Mouse (Mus musculus) stomach, embryonic 16.5 days (tissue): Measurements from ENCODE around the gene D11Wsu47e. TPM values are rescaled to one million over a fixed set of nuclear protein-coding genes. Genes with fewer than 3 reads are reported as not detected.
"Not testable (repeated sequence)": the region's sequence is repeated elsewhere in the genome, so short reads cannot be mapped to it uniquely, and the experiment has no call there.

Source experiments
- ATAC-seq: fragments of 200-750 bp; cut with Nextera tagmentation; 2 replicates; pipeline ENCODE4 v1.8.0; 2017; ENCODE audit warnings: moderate number of reproducible peaks, moderate TSS enrichment; ENCODE audit not compliant: insufficient read depth, low FRiP score
- H3K27ac ChIP-seq: fragments of 300-500 bp; sonication (generic); 2 replicates; pipeline ENCODE4 v1.5.1; 2014; ENCODE audit warnings: low read length
- H3K27me3 ChIP-seq: fragments of 300-500 bp; sonication (generic); 2 replicates; pipeline ENCODE4 v1.6.1; 2014; ENCODE audit warnings: low read length, control low read depth, mixed read lengths; ENCODE audit not compliant: control insufficient read depth, insufficient read depth
- H3K36me3 ChIP-seq: fragments of 300-500 bp; sonication (generic); 2 replicates; pipeline ENCODE4 v1.6.1; 2014; ENCODE audit warnings: low read length; ENCODE audit not compliant: control insufficient read depth, insufficient read depth
- H3K4me1 ChIP-seq: fragments of 300-500 bp; sonication (generic); 2 replicates; pipeline ENCODE4 v1.6.1; 2014; ENCODE audit warnings: low read length, control low read depth, mixed read lengths; ENCODE audit not compliant: control insufficient read depth, insufficient read depth
- H3K4me2 ChIP-seq: fragments of 300-500 bp; sonication (generic); 2 replicates; pipeline ENCODE4 v1.6.1; 2014; ENCODE audit warnings: low read depth, low read length, mixed read lengths
- H3K4me3 ChIP-seq: fragments of 300-500 bp; sonication (generic); replicated peaks from 2 replicates; pipeline ENCODE4 v1.5.1; 2014; ENCODE audit warnings: mild to moderate bottlenecking, low read length
- H3K9ac ChIP-seq: fragments of 300-500 bp; sonication (generic); 2 replicates; pipeline ENCODE4 v1.6.1; 2014; ENCODE audit warnings: low read length
- H3K9me3 ChIP-seq: fragments of 300-500 bp; sonication (generic); replicated peaks from 2 replicates; pipeline ENCODE4 v1.6.1; 2016; ENCODE audit warnings: low read length, control low read depth; ENCODE audit not compliant: control insufficient read depth
- WGBS: fragments of 180-500 bp; shearing (Covaris S2); extraction: QIAGEN DNeasy Blood & Tissue Kit; methylation state at CpG from one replicate; pipeline ENCODE4 v1.1.7; 2014; 5-methylcytosine and 5-hydroxymethylcytosine counted together
- polyA plus RNA-seq: library from polyadenylated mRNA; unstranded; fragments of >200 nt; fragmentation: Nextera tagmentation; extraction: Ambion mirVana; gene quantifications from 2 replicates; pipeline ENCODE4 v1.2.1, GENCODE M21; 2015

The D11Wsu47e gene
- polyA plus RNA-seq, 1 experiment from 2014 or later = 17.1 TPM

GRCm38 (mm10) chr11:113651907-113652273, 32.3 kb upstream of the D11Wsu47e start:
- WGBS = 41% methylated on average over 8 of the region's 8 CpGs
- Histone ChIP-seq H3K4me2 (no peak overlapping the region), H3K27me3 (no peaks in the 10 kb centered on the region), H3K9ac (no peak overlapping the region), H3K9me3 (no peaks in the 10 kb centered on the region), H3K36me3 (peaks cover 13% of the 10 kb centered on the region), H3K4me3 (no peak overlapping the region), H3K27ac (no peak overlapping the region), H3K4me1 (peaks cover 13% of the 10 kb centered on the region)
- peak; percentile 9; the same call in 1 of the 2 replicates for ATAC-seq

- Histone ChIP-seq H3K4me3 (no peak overlapping the region), H3K27ac (no peak overlapping the region), H3K4me2 (no peak overlapping the region), H3K9me3 (no peaks in the 10 kb centered on the region), H3K4me1 (peaks cover 13% of the 10 kb centered on the region), H3K9ac (no peak overlapping the region), H3K36me3 (peaks cover 18% of the 10 kb centered on the region), H3K27me3 (no peaks in the 10 kb centered on the region)
- no peak for ATAC-seq
- WGBS = 90% methylated on average over 6 of the region's 6 CpGs
Measured at GRCm38 (mm10) chr11:113652516-113652915, 31.7 kb upstream of the D11Wsu47e start.

DNA sequence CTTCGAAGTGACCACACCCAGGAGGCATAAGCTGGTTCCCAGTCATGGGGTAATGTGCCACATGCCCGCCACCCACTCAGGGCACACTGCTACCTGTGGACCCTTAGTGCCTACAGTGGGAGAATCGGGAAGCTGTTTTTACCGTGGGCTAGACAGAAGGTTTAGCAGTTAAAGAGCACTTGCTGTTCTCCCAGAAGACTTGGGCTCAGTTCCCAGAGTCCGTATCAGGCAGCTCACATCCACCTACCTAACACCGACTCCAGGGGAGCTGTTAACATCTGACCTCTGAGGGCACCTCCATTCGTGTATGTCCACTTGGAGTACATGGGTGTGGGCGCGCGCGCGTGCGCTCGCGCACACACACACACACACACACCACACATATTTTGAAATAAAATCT, 30.1 kb upstream of the D11Wsu47e start:
- Histone ChIP-seq H3K27me3 (no peaks in the 10 kb centered on the region), H3K4me1 (peaks cover 10% of the 10 kb centered on the region), H3K36me3 (peaks cover 23% of the 10 kb centered on the region), H3K9ac (no peak overlapping the region), H3K9me3 (no peaks in the 10 kb centered on the region), H3K4me2 (no peak overlapping the region), H3K27ac (no peak overlapping the region), H3K4me3 (no peak overlapping the region)
- WGBS = 94% methylated on average over 15 of the region's 15 CpGs
- no peak for ATAC-seq

DNA sequence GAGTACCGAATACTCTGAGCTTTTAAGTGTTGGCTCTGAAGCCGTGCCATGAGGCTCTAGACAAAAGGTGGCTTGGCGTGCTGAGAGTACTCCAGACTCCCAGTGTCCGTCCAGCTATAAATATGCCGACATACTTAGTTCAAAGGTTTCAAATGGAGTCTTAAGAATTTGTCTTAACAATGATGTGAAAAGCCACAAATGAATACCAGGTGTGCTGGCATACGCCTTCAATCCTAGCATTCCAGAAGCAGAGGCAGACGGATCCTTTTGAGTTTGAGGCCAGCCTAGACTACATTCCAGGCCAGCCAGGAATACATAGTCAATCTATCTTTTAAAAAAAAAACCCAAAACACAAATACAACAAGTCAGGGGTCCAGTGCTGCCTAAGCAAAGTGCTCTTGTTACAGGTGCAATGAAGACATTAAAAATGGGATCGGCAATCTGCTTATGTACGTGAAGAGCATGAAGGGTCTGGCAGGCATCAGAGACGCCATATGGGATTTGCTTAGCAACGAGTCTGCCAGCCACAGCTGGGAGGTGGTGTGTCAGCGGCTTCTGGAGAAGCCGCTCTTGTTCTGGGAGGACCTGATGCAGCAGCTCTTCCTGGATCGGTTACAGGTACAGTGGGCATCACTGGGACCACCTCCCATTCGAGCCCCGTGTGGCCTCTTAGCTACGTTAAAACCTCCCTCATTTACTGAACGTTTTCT, 29.5 kb upstream of the D11Wsu47e start:
- Histone ChIP-seq H3K9me3 (no peaks in the 10 kb centered on the region), H3K4me3 (no peak overlapping the region), H3K36me3 (peaks cover 26% of the 10 kb centered on the region), H3K4me2 (no peak overlapping the region), H3K27me3 (no peaks in the 10 kb centered on the region), H3K27ac (no peak overlapping the region), H3K4me1 (peaks cover 10% of the 10 kb centered on the region), H3K9ac (no peak overlapping the region)
- no peak for ATAC-seq
- WGBS = 81% methylated on average over 18 of the region's 18 CpGs

DNA sequence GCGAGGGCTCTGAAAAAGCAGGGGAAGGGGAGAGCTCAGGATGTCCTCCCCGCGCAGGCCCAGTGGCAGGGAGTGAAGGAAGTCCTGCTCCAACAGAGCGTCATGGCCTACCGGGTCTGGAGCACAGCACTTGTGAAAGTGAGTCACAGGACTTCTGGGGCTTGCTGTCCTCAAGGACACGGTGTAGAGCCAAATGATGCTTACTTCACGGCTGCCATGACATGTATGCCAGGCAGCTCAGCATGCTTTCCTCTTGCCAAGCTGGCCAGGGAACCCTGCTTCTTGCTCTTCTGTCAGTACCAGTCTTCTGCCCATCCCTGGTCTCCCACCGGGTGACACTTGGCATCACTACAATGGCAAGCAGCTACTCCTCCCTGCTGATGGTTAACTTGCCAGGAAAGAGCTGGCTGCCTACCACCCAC, 27.7 kb upstream of the D11Wsu47e start:
- Histone ChIP-seq H3K27me3 (no peaks in the 10 kb centered on the region), H3K4me2 (no peak overlapping the region), H3K4me1 (no peaks in the 10 kb centered on the region), H3K27ac (no peak overlapping the region), H3K9ac (no peak overlapping the region), H3K36me3 (peaks cover 26% of the 10 kb centered on the region), H3K4me3 (no peak overlapping the region), H3K9me3 (no peaks in the 10 kb centered on the region)
- ATAC-seq = no peak
- 86% methylated on average over 8 of the region's 8 CpGs for WGBS

DNA sequence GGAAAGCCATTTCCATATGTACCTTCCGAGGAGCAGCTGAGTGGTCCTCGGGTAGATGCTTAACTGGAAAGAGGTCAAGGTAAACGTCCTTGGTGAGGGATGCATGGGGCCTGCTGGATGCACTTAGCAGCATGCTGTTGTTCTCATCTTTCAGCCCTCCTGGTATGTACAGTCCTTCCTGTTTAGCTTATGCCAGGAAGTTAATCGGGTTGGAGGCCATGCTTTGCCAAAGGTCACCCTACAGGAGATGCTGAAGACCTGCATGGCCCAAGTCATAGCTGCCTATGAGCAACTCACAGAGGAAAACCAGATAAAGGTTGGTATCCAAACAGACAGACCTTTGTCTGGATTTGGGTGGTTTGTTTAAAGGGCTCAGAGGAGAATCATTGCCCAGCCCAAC, 27.0 kb upstream of the D11Wsu47e start:
- ATAC-seq = no peak
- 45% methylated on average over 4 of the region's 4 CpGs for WGBS
- peaks cover 31% of the 10 kb centered on the region for H3K36me3 ChIP-seq
- no peak overlapping the region for H3K4me3 ChIP-seq
- H3K4me2 ChIP-seq = no peak overlapping the region
- no peaks in the 10 kb centered on the region for H3K4me1 ChIP-seq
- no peak overlapping the region for H3K9ac ChIP-seq
- H3K9me3 ChIP-seq = no peaks in the 10 kb centered on the region
- H3K27me3 ChIP-seq = no peaks in the 10 kb centered on the region
- H3K27ac ChIP-seq = no peak overlapping the region

DNA sequence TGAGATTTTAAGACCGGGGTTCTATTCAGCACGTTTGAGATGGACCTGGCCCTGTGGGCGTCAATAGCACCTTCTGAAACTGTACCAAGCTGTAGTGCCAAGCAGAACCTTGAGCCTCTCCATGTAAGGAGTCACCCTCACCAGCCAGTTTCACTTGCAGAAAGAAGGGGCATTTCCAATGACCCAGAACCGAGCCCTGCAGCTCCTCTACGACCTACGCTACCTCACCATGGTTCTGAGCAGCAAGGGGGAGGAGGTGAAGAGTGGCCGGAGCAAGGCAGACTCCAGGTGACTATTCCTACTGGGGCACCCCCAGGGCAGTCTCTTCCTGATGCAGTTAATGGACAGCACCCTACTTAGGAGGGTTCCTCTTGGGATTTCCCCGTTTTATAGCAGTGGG, 25.9 kb upstream of the D11Wsu47e start:
- Histone ChIP-seq H3K4me3 (no peak overlapping the region), H3K9me3 (no peaks in the 10 kb centered on the region), H3K27me3 (no peaks in the 10 kb centered on the region), H3K27ac (no peak overlapping the region), H3K36me3 (peaks cover 27% of the 10 kb centered on the region), H3K4me1 (no peaks in the 10 kb centered on the region), H3K9ac (no peak overlapping the region), H3K4me2 (no peak overlapping the region)
- no peak for ATAC-seq
- 80% methylated on average over 8 of the region's 8 CpGs for WGBS

GRCm38 (mm10) chr11:113658763-113659162, 25.4 kb upstream of the D11Wsu47e start:
- Histone ChIP-seq H3K9me3 (no peaks in the 10 kb centered on the region), H3K36me3 (peaks cover 28% of the 10 kb centered on the region), H3K9ac (no peak overlapping the region), H3K4me3 (no peak overlapping the region), H3K27me3 (no peaks in the 10 kb centered on the region), H3K4me2 (no peak overlapping the region), H3K4me1 (no peaks in the 10 kb centered on the region), H3K27ac (no peak overlapping the region)
- 80% methylated on average over 4 of the region's 4 CpGs for WGBS
- no peak for ATAC-seq

DNA sequence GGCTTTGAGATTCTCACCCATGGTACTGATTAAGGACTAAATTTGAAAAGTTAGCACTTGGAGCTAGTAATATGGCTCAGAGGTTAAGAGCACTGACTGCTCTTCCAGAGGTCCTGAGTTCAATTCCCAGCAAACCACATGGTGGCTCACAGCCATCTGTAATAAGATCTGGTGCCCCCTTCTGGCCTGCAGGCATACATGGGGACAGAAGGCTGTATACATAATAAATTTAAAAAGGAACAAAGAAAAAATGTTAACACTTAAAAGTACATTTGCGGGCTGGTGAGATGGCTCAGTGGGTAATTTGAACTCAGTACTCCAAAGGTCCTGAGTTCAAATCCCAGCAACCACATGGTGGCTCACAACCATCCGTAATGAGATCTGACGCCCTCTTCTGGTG, 24.0 kb upstream of the D11Wsu47e start:
- H3K9ac ChIP-seq, H3K4me3 ChIP-seq, H3K27me3 ChIP-seq, ATAC-seq, H3K9me3 ChIP-seq, H3K4me1 ChIP-seq, H3K4me2 ChIP-seq, H3K27ac ChIP-seq: not testable (repeated sequence)
- 91% methylated on average over 3 of the region's 3 CpGs for WGBS
- peaks cover 28% of the 10 kb centered on the region for H3K36me3 ChIP-seq
